Mouse (Mus musculus) WW6 (cell line): Measurements from ENCODE around the gene Hs6st2.

Experiments used
- DNase-seq: peaks from one replicate; pipeline ENCODE4 v3.0.0-alpha.2; 2013; ENCODE audit warnings: low read depth, low spot score

The Hs6st2 gene

DNA sequence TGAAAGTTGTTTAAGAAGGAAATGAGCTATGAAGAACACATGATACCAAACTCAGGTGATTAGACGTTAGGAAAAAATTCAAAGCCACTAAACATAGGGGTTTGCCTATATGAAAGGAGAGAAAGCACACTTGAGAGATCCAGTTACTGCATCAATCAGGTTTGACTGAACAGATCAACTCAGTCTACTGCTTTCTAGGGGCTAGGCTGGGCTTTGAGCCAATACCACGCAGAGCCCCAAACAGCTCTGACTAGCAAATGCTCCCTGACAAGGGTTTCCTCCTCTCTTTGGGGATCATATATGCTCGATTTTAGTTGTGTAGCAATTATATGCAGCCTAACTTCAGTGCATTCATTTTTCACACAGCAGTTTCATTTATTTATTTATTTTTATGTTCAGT is 96.2 kb downstream of the Hs6st2 start:
- DNase-seq: no peak

- DNase-seq: no peak
Observed at GRCm38 (mm10) chrX:51581704-51582103, 100.0 kb downstream of the Hs6st2 start.

DNA sequence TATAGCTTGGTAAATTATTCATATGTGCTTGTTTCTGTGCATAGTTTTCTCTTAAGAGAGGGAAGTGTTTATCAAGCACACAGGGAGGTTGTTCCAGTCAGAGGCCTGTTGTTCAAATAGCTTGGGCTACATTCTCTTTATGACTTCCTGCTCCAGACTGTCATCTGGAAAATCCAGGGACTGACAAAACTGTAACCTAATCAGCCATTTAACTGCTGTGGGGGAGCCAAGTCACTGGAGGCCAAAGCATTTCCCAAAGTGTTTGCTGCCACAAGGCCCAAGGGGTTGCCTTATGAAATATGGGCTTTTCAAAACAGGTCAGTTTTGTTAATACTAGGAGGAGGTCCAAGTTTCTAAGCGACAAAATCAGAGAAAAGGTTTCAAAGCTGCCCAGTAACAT is 119.8 kb downstream of the Hs6st2 start:
- no peak for DNase-seq

DNA sequence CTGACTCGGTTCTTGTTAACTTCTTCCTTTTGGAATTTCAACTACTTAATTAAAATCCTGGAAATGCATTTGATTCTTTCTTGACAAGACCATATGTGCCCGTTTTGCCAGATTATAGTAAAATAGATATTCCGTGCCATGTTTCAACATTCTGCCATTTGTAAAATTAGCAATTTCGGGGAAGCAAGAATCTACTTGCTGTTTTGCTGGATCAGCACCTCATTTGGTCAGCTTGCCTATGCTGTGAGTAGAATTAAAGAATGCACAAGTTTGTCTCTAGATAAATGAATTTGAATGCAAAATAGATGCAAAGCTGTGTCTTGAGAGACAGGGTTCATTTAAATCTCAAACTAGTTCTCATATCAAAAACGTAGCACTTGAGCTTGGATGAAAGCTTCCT is 142.0 kb downstream of the Hs6st2 start:
- no peak for DNase-seq

DNA sequence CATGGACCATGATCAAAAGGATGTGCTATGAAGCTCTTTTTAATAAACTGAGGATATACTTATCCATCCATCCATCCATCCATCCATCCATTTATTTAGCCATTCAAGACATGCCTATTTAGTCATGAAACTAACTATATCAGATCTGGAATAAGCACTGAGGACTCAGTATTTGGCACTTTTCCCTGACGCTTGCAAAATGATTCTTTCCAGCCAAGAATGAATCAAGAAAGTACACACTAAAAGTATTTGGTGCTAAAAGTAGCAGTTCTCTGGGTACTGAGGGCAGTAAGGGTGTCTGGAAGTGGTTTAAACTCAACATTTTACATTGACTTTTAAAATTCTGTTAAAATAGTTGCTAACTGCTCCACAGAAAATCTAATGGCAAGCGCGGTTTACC is 144.6 kb downstream of the Hs6st2 start:
- DNase-seq: no peak

DNA sequence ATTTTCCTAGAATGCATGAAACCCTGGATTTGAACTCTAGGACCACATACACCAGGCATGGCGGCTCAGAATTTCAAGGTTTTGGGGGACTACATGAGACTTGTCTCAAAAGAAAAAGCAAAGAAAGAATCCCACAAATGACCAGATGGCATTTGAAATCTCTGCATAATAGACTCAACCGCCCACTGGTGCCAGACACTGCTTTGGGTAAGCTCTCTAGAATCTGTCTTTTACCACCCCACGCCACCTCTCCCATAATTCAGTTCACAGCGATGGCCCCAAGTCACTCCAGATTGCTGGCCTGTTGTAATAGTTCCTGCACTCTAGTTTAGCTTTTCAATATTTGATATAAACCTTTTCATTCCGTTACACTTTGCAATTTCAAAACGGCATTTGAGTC is 146.4 kb downstream of the Hs6st2 start:
- DNase-seq: no peak

- no peak for DNase-seq
Observed at GRCm38 (mm10) chrX:51531136-51531535, 150.5 kb downstream of the Hs6st2 start.

- DNase-seq: no peak
Observed at GRCm38 (mm10) chrX:51528601-51529000, 153.1 kb downstream of the Hs6st2 start.

DNA sequence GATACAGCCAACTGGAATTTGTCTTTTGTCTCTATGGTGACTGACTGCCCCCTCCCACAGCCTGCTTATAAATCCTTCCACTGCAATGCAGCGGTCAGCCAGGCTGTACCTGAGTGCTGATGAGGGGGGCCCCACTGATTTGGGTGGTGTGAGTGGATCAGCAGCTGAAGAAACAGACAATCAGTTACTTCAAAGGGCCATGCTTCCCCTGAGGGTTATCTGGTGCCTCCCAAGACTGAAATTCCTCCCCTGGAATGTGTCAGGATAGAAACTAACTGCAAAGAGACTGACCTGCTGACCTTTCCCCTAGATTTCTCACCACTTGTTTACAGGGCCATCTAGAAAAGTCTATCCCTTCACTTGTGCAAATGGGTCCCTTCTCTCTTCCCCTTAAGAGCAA is 166.8 kb downstream of the Hs6st2 start:
- no peak for DNase-seq

- no peak for DNase-seq
Observed at GRCm38 (mm10) chrX:51506526-51506925, 175.1 kb downstream of the Hs6st2 start.

DNA sequence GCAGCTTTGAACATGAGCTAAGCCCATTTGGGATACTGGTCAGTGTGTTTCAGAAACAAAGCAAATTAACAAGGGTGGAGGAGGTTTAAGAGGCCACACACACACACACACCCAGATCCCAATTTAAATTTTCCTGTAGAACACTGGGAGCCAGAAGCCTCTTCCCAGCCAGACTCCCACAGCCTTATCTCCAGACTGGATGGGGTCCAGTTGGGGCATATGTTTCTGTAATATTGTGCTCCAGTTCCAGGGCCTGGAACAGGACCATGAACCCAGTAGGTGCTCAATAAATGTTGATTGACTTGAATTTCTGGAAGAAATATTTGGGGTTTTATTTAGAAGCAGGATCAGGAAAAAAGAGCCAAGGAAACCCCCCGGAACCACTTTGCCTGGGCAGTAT is 176.0 kb downstream of the Hs6st2 start:
- no peak for DNase-seq

- DNase-seq: no peak
Observed at GRCm38 (mm10) chrX:51503781-51504471, 177.7 kb downstream of the Hs6st2 start.

- no peak for DNase-seq
Observed at GRCm38 (mm10) chrX:51497831-51498230, 183.8 kb downstream of the Hs6st2 start.

GRCm38 (mm10) chrX:51488374-51488773 is 193.3 kb downstream of the Hs6st2 start:
- no peak for DNase-seq

GRCm38 (mm10) chrX:51469411-51469810 is 212.2 kb downstream of the Hs6st2 start:
- DNase-seq: no peak

- DNase-seq: no peak
Observed at GRCm38 (mm10) chrX:51461413-51461812, 220.2 kb downstream of the Hs6st2 start.

DNA sequence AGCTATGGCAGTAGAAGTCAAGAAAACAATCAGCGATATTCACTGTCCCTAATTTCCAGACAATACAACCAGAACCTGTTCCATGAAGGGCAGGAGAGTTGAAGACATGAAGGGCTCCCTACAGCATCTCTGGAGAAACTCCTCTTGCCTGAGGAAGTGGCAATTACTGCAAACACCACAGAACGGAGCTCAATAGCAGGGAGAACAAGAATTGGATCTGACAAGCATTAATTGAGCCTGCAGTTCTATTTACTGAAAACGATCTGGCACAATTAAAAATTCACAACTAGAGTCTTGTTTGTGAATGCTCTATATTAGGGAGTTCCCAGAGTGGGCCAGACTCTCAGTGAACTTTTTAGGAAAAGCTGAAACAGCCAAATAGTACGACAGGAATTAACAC is 238.3 kb downstream of the Hs6st2 start:
- DNase-seq: no peak

DNA sequence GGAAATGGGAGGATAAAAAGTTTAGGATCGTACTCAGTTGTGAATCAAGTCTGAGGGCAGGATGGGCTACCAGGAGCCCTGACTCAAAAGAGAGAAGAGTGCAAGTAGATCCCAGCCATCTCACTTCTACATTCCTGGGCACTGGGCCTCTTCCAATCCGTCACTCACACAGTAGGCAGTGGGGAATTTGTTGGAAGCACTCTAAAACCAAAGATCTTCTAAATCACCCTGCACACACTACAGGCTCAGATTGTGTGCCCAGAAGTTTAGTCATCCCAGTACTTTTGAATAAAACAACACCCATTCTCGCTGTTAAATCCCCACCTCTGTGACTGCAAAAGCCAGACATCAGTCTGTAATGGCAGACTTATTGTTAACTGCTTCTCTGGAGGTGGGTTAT is 249.9 kb downstream of the Hs6st2 start:
- no peak for DNase-seq

GRCm38 (mm10) chrX:51425031-51425430 is 256.6 kb downstream of the Hs6st2 start:
- no peak for DNase-seq

GRCm38 (mm10) chrX:51410289-51410688 is 271.4 kb downstream of the Hs6st2 start:
- DNase-seq: no peak

DNA sequence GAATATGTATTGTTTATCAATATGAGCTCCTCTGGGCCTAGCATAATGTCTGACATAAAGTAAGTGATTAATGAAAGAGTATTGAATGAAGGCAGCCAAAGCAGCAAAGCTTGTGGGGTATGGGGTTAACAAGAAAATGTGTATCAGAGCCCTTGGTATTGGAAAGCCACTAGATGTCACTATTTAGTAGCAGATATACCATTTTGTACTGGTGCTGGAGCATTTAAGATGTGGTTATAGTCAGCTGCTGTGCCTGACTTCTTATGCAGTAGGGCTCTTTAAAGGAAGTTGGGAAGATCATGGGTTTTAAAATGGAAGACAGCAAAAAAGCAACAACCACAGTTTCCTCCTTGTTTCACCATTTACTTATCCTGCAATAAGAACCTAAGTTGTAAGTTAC is 284.2 kb downstream of the Hs6st2 start:
- DNase-seq: no peak

GRCm38 (mm10) chrX:51374670-51375069 is 307.0 kb downstream of the Hs6st2 start:
- no peak for DNase-seq

GRCm38 (mm10) chrX:51372477-51373239 is 309.0 kb downstream of the Hs6st2 start:
- no peak for DNase-seq
